Mouse (Mus musculus): ENCODE data around the gene Tcte1. TPM values are rescaled to one million over a fixed set of nuclear protein-coding genes. Genes with fewer than 3 reads are reported as not detected.

The Tcte1 gene
- polyA plus RNA-seq, 1 experiment from 2014 or later, result not detected

DNA sequence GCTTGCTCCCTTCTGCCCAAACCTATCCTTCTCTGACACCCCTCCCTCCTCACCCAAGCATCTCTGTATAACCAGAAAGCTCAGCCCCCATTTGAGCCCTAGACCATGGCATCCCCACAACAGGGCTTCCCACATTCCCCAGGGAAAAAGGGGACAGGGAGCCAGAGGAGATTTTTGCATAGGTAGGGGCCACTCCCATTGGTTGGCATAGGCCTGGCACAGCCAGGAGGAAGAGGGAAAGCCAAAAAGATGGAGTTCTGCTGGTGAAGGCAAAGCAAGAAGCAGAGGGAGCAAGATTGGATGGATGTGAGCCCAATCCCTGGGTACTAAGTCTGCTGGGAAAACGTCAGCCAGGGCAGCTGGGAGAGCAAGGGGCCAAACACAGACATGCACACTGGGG lies 19.9 kb downstream of the Tcte1 start:
- Histone ChIP-seq H3K27ac (ENCODE audit: low read depth, low read length) (no peak overlapping the region), H3K9ac (ENCODE audit: low read depth, low read length) (no peak overlapping the region), H3K4me3 (ENCODE audit: low read depth, low read length) (no peak overlapping the region), H3K36me3 (ENCODE audit: control insufficient read depth, insufficient read depth) (peaks cover 3% of the 10 kb centered on the region; the same call in 1 of the 2 replicates), H3K9me3 (ENCODE audit: control insufficient read depth) (no peaks in the 10 kb centered on the region), H3K4me2 (replicated peaks; ENCODE audit: low read depth) (no peak overlapping the region), H3K27me3 (replicated peaks; ENCODE audit: control insufficient read depth, insufficient read depth, low read length) (peaks cover 63% of the 10 kb centered on the region), H3K4me1 (replicated peaks; ENCODE audit: control insufficient read depth, insufficient read depth, low read length) (no peaks in the 10 kb centered on the region)
- 65% methylated on average over 1 of the region's 1 CpGs for WGBS
- ATAC-seq, result no peak
- no peak for TF ChIP-seq CTCF (IDR thresholded peaks at IDR 0.05; ENCODE audit: low read depth)

DNA sequence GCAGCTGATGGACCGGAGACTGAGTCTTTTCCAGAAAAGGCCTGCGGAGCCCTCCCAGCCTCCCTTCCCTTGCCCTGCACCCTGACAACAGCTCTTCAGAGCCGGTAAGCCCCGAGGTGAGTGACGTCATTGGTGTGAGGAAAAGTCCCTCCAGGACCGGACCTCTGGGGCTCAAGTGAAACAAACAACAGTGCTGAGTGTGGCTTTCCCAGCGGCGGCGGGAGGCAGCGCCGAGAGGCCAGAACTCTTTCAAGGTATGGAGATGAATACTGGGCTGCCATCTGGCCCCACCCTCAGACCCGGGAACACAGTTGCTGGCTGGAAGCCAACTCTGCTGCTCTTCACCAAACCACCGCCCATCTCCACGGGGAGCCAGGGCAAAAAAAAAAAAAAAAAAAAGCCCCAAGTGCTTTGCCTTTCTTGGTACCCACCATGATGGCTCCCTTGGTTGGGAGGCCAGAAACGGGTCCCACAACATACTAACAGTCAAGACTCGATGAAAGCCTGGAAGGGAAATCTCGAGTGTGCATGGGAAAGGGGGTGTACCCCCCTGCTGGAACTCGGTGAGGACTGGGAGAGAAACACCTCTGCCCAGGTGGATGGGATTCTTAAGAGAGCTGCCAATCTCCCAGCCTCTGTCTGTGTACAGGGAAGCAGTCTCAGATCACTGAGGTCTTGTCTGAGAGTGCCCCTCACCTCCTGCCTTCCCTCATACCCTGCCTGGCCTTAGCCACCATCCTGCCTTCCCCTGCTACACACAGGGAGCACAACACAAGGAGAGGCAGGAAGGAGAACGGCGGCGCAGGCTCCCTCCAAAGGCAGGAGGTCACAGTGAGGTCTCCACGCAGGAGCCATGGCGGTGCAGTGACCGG lies 21.0 kb downstream of the Tcte1 start:
- Histone ChIP-seq H3K4me2 (replicated peaks; ENCODE audit: low read depth) (0 out of 2 replicates have a peak overlapping the region, but pooled peaks have one; percentile 35), H3K36me3 (ENCODE audit: control insufficient read depth, insufficient read depth) (peaks cover 3% of the 10 kb centered on the region; the same call in 1 of the 2 replicates), H3K9ac (ENCODE audit: low read depth, low read length) (no peak overlapping the region), H3K9me3 (ENCODE audit: control insufficient read depth) (no peaks in the 10 kb centered on the region), H3K4me1 (replicated peaks; ENCODE audit: control insufficient read depth, insufficient read depth, low read length) (no peaks in the 10 kb centered on the region), H3K27me3 (replicated peaks; ENCODE audit: control insufficient read depth, insufficient read depth, low read length) (peaks cover 74% of the 10 kb centered on the region), H3K27ac (ENCODE audit: low read depth, low read length) (no peak overlapping the region), H3K4me3 (ENCODE audit: low read depth, low read length) (no peak overlapping the region)
- TF ChIP-seq CTCF (IDR thresholded peaks at IDR 0.05; ENCODE audit: low read depth), result no peak
- 27% methylated on average over 24 of the region's 24 CpGs for WGBS
- no peak for ATAC-seq

DNA sequence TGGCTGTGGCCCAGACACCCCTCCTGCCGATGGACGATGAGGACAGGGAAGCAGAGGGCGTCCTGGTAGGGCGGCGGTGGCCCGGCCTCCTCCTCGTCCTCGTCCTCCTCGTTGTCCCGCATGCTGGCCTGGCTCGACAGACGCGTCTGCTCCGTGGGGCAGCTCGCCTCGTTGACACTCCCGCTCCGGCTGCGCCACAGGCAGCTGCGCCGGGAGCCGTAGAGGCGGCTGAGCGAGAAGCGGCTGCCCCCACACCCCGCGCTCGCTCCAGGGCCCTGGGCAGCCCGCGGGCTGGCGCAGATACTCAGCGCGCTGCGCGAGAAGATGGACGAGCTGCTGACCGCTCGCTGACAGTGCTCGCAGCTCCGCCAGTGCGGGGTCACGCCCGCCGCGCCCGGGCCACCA lies 21.6 kb downstream of the Tcte1 start:
- Histone ChIP-seq H3K4me1 (replicated peaks; ENCODE audit: control insufficient read depth, insufficient read depth, low read length) (no peaks in the 10 kb centered on the region), H3K4me2 (replicated peaks; ENCODE audit: low read depth) (peak overlapping the region; percentile 35), H3K27ac (ENCODE audit: low read depth, low read length) (no peak overlapping the region), H3K9me3 (ENCODE audit: control insufficient read depth) (no peaks in the 10 kb centered on the region), H3K27me3 (replicated peaks; ENCODE audit: control insufficient read depth, insufficient read depth, low read length) (peaks cover 77% of the 10 kb centered on the region), H3K4me3 (ENCODE audit: low read depth, low read length) (peak overlapping the region; percentile 24), H3K9ac (ENCODE audit: low read depth, low read length) (no peak overlapping the region), H3K36me3 (ENCODE audit: control insufficient read depth, insufficient read depth) (peaks cover 3% of the 10 kb centered on the region; the same call in 1 of the 2 replicates)
- ATAC-seq, result no peak
- 28% methylated on average over 46 of the region's 46 CpGs for WGBS
- TF ChIP-seq CTCF (IDR thresholded peaks at IDR 0.05; ENCODE audit: low read depth), result no peak

GRCm38 (mm10) chr17:45545278-45545961 lies 22.2 kb downstream of the Tcte1 start:
- Histone ChIP-seq H3K27ac (ENCODE audit: low read depth, low read length) (no peak overlapping the region), H3K36me3 (ENCODE audit: control insufficient read depth, insufficient read depth) (peaks cover 3% of the 10 kb centered on the region; the same call in 1 of the 2 replicates), H3K27me3 (replicated peaks; ENCODE audit: control insufficient read depth, insufficient read depth, low read length) (peaks cover 80% of the 10 kb centered on the region), H3K4me2 (replicated peaks; ENCODE audit: low read depth) (peak overlapping the region; percentile 35), H3K4me1 (replicated peaks; ENCODE audit: control insufficient read depth, insufficient read depth, low read length) (no peaks in the 10 kb centered on the region), H3K9me3 (ENCODE audit: control insufficient read depth) (no peaks in the 10 kb centered on the region), H3K4me3 (ENCODE audit: low read depth, low read length) (peak overlapping the region; percentile 24), H3K9ac (ENCODE audit: low read depth, low read length) (no peak overlapping the region)
- no peak for ATAC-seq
- WGBS, result 17% methylated on average over 74 of the region's 74 CpGs
- TF ChIP-seq CTCF (IDR thresholded peaks at IDR 0.05; ENCODE audit: low read depth), result no peak

DNA sequence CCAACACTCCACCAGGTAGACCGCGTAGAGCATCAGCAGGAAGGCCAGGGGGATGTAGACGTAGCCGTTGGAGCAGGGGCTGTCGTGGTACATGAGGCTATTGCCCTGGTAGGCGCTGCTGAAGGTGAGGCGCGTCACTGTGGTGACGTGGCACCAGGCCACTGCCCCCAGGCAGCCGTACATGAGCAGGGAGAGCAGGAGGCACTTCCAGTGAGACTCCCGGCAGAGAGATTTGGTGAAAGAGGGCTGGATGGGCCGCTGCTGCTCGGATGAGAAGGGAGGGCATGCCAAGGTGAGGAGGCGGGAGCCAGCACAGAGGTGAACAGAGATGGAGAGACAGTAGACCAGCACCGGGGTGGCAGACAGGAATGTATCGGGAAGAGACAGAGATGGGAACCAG lies 23.7 kb downstream of the Tcte1 start:
- WGBS, result 72% methylated on average over 16 of the region's 16 CpGs
- ATAC-seq, result no peak

DNA sequence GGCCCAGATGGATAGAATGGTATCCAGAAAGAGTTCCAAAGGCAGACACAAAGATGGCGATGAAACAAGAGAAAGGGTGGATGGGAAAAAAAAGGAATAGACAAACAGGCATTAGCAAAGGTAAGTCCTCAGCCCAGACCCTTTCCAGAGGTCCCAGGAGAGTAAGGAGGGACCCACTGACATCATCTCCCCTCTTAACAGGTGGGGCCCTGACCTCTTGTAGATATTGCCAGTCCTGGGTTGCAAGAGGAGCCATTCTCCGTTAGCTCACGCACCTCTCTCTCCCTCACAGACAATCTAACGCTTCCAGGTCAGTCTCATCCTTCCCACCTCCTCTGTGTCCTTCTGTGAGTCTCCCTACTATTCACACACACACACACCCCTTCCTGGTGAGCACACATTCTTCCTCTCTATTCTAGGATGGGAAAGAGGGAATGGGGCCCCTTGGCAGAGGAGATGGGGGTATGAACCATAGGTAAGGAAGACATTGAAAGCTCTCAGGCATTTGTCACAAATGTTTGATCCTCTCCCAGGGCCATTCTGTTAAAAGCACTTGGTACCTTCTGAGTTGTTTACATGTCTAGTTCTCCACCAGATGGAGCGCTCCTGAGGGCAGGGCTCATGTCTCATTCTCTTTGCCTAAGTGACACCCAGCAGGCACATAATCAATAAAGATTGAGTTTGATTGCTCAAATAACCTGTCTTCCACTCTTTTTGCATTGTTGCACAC lies 24.4 kb downstream of the Tcte1 start:
- Histone ChIP-seq H3K4me1 (replicated peaks; ENCODE audit: control insufficient read depth, insufficient read depth, low read length) (no peaks in the 10 kb centered on the region), H3K27me3 (replicated peaks; ENCODE audit: control insufficient read depth, insufficient read depth, low read length) (peaks cover 83% of the 10 kb centered on the region), H3K4me2 (replicated peaks; ENCODE audit: low read depth) (no peak overlapping the region), H3K9ac (ENCODE audit: low read depth, low read length) (no peak overlapping the region), H3K27ac (ENCODE audit: low read depth, low read length) (no peak overlapping the region), H3K9me3 (ENCODE audit: control insufficient read depth) (no peaks in the 10 kb centered on the region), H3K36me3 (ENCODE audit: control insufficient read depth, insufficient read depth) (peaks cover 3% of the 10 kb centered on the region; the same call in 1 of the 2 replicates), H3K4me3 (ENCODE audit: low read depth, low read length) (no peak overlapping the region)
- TF ChIP-seq CTCF (IDR thresholded peaks at IDR 0.05; ENCODE audit: low read depth), result peak; percentile 31; the same call in 1 of the 2 replicates
- ATAC-seq, result no peak
- 81% methylated on average over 5 of the region's 5 CpGs for WGBS

More for the DNA sequence above, 23.7 kb downstream of the Tcte1 start:
- no peaks in the 10 kb centered on the region for H3K9me3 ChIP-seq (ENCODE audit: control insufficient read depth)
- TF ChIP-seq CTCF (IDR thresholded peaks at IDR 0.05; ENCODE audit: low read depth), result no peak
- no peak overlapping the region for H3K27ac ChIP-seq (ENCODE audit: low read depth, low read length)
- no peak overlapping the region for H3K4me2 ChIP-seq (replicated peaks; ENCODE audit: low read depth)
- H3K27me3 ChIP-seq (replicated peaks; ENCODE audit: control insufficient read depth, insufficient read depth, low read length), result peaks cover 84% of the 10 kb centered on the region
- H3K9ac ChIP-seq (ENCODE audit: low read depth, low read length), result no peak overlapping the region
- H3K4me1 ChIP-seq (replicated peaks; ENCODE audit: control insufficient read depth, insufficient read depth, low read length), result no peaks in the 10 kb centered on the region
- H3K36me3 ChIP-seq (ENCODE audit: control insufficient read depth, insufficient read depth), result peaks cover 3% of the 10 kb centered on the region; the same call in 1 of the 2 replicates
- no peak overlapping the region for H3K4me3 ChIP-seq (ENCODE audit: low read depth, low read length)

Measured in intestine, postnatal 0 days (tissue).